Mouse (Mus musculus) cortical plate, adult 2 months (tissue): ENCODE results near the gene Fam166a. TPM values are rescaled to one million over a fixed set of nuclear protein-coding genes. Genes with fewer than 3 reads are reported as not detected.

Experiments
- H3K27ac ChIP-seq: fragments of 200-500 bp; 2 replicates; pipeline ENCODE4 v1.5.1; 2012; ENCODE audit warnings: low read length, control low read depth, inconsistent platforms; ENCODE audit not compliant: insufficient read depth
- H3K4me1 ChIP-seq: fragments of 200-500 bp; 2 replicates; pipeline ENCODE4 v1.6.1; 2011; ENCODE audit warnings: low read length; ENCODE audit not compliant: control insufficient read depth, insufficient read depth
- H3K4me3 ChIP-seq: fragments of 200-500 bp; 2 replicates; pipeline ENCODE4 v1.5.1; 2011; ENCODE audit warnings: mild to moderate bottlenecking, low read length, control low read depth; ENCODE audit not compliant: insufficient read depth
- CTCF ChIP-seq: fragments of 200-500 bp; IDR thresholded peaks from 2 replicates; pipeline ENCODE4 v1.5.1; 2011; ENCODE audit warnings: mild to moderate bottlenecking, control low read depth, low read length; ENCODE audit not compliant: insufficient read depth; ENCODE audit errors: extremely low read depth
- POLR2A ChIP-seq: fragments of 200-500 bp; IDR thresholded peaks from 2 replicates; pipeline ENCODE4 v1.6.1; 2011; ENCODE audit warnings: mild to moderate bottlenecking, low read length, control low read depth; ENCODE audit not compliant: insufficient read depth; ENCODE audit errors: extremely low read depth
- polyA plus RNA-seq: library from polyadenylated mRNA; depleted of rRNA; stranded (reverse); fragments of >200 nt; gene quantifications from 2 replicates; pipeline ENCODE4 v1.2.3, GENCODE M21; 2012

The Fam166a gene
- polyA plus RNA-seq, 1 experiment = 0.19 TPM

DNA sequence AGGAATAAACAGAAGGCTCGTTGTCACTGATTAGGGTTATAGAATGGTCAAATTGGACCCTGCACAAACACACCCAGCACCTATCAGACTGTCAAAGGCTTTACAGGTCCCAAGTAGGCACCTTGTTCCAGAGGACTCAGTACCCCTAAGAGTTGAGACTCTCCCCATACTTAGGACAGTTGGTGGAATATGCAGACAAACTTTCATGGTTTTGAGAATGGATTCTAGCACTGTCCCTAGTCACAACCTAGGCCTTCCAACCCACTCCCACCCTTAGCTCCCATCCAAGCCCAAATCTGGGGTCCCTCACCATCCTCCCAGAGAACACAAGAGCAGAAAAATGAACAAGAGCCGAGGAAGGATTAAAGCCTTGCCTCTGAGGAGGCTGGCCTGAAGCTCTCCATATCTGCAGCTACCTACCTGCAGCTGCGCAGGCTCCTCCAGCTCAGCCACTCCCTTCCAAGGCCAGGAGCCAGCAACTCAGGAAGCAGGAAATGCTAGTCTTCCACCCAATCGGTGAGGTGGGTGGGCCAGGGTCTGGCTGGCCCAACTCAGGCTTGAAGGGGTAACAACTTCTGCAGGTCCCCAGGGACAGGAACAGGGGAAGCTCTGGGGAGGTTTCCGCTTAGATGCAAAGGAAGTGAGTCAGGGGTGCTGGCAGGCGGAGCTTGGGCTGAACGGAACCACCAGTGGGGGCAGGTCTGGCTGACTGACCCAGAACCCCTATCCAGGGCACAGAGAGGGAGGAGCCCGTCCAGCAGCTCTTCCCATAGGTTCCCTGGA, 22.2 kb upstream of the Fam166a start, which contains the start of gene Tor4a:
Tor4a (minus strand) TSS at position 715 of the 783 bp plus-strand sequence.
- peak within 1 kb of the TSS; percentile 23 for H3K27ac ChIP-seq
- TF ChIP-seq CTCF (no peak), POLR2A (0 out of 2 replicates have a peak, but pooled peaks have one; percentile 9)
- peak within 1 kb of the TSS; percentile 14; the same call in 1 of the 2 replicates for H3K4me3 ChIP-seq
- H3K4me1 ChIP-seq = no peaks in the 10 kb centered on the region

DNA sequence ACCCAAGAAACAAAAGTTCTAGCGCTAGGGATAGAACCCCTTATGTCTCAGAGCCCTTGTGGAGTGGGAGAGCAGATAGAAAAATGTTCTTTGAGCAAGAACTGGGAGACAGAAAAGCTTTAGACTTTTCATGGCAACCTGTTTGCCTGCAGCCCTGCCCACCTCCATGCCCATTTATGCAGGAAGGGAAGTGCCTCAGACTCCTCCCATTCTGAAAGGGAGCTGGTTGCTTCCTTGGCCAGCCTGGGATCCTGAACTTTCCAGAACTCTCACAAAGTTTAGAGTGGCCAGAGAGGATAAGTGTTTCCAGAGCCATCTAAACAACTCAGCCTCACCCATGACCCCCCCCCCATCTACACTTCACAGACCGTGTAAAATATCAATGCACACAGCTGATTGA, 21.4 kb upstream of the Fam166a start:
- Histone ChIP-seq H3K27ac (no peak overlapping the region), H3K4me3 (no peak overlapping the region), H3K4me1 (no peaks in the 10 kb centered on the region)
- no peak for TF ChIP-seq POLR2A
- no peak for TF ChIP-seq CTCF

GRCm38 (mm10) chr2:25197946-25198345, 20.6 kb upstream of the Fam166a start:
- no peak overlapping the region for H3K27ac ChIP-seq
- H3K4me3 ChIP-seq = no peak overlapping the region
- TF ChIP-seq POLR2A (no peak), CTCF (no peak)
- no peaks in the 10 kb centered on the region for H3K4me1 ChIP-seq

- H3K4me3 ChIP-seq = no peak overlapping the region
- H3K27ac ChIP-seq = no peak overlapping the region
- no peaks in the 10 kb centered on the region for H3K4me1 ChIP-seq
- no peak for TF ChIP-seq CTCF
- TF ChIP-seq POLR2A = no peak
These were observed 17.9 kb upstream of the Fam166a start for GRCm38 (mm10) chr2:25200631-25201030.

DNA sequence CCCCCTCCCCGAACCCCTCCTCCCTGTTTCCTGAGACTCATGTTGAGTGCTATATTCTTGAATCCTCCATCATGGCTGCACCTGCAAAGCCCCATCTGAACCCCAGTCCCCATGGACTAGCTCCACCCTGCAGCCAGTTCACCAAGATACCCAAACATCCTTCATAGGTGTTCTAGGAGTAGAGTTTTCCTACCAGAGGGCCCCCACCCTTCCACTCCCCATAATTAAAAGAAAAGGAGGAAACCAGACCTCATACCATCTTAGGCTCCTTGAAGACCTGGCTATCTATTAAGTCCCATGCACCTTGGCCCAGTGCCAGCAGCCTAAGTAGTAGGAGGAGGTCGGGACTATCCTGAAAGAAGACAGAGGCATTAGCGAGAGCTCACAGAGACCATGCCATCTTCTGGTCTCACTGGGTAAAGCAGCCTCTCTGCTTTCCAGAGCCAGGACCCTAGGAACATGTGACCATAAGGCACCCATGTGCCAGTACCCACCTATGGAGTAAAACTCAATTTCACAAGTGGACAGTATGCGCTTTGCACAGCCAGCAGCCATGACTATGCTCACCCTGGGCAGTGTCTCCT, 14.8 kb upstream of the Fam166a start:
- no peaks in the 10 kb centered on the region for H3K4me1 ChIP-seq
- no peak for TF ChIP-seq CTCF
- no peak for TF ChIP-seq POLR2A
- H3K27ac ChIP-seq = no peak overlapping the region
- no peak overlapping the region for H3K4me3 ChIP-seq

DNA sequence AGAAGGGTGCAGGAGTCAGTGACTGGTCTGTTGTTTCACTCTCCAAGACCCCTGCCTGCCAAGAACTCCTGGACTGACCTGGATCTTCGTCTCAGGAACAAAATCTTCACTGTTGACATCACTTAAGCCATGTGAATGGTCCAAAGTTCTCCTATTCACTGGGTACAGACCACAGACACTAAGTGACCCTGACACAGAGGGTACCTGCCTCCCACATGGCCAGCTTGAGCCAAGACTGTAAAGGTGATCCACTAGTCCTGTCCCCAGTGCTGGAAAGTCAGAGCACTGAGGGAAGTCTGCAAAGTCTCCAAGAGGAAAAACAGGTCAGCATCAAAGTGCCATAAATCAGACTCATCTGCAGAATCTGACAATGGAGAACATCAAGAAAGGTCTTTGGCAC, 11.0 kb upstream of the Fam166a start:
- H3K27ac ChIP-seq = no peak overlapping the region
- no peak overlapping the region for H3K4me3 ChIP-seq
- peaks cover 8% of the 10 kb centered on the region; the same call in 1 of the 2 replicates for H3K4me1 ChIP-seq
- TF ChIP-seq CTCF (no peak), POLR2A (no peak)

- TF ChIP-seq CTCF (no peak), POLR2A (peak; percentile 17; the same call in 1 of the 2 replicates)
- Histone ChIP-seq H3K27ac (peak overlapping the region; percentile 75), H3K4me3 (peak overlapping the region; percentile 99), H3K4me1 (peaks cover 8% of the 10 kb centered on the region; the same call in 1 of the 2 replicates)
These were observed 7.9 kb upstream of the Fam166a start for GRCm38 (mm10) chr2:25210686-25211085.

GRCm38 (mm10) chr2:25211121-25211670, 7.3 kb upstream of the Fam166a start, which contains the start of gene Nelfb:
TSS of gene Nelfb (minus strand) at chr2:25211489.
- Histone ChIP-seq H3K4me1 (peaks cover 8% of the 10 kb centered on the region; the same call in 1 of the 2 replicates), H3K4me3 (peak within 1 kb of the TSS; percentile 99), H3K27ac (peak within 1 kb of the TSS; percentile 75)
- no peak for TF ChIP-seq CTCF
- TF ChIP-seq POLR2A = peak; percentile 60; the same call in 1 of the 2 replicates

DNA sequence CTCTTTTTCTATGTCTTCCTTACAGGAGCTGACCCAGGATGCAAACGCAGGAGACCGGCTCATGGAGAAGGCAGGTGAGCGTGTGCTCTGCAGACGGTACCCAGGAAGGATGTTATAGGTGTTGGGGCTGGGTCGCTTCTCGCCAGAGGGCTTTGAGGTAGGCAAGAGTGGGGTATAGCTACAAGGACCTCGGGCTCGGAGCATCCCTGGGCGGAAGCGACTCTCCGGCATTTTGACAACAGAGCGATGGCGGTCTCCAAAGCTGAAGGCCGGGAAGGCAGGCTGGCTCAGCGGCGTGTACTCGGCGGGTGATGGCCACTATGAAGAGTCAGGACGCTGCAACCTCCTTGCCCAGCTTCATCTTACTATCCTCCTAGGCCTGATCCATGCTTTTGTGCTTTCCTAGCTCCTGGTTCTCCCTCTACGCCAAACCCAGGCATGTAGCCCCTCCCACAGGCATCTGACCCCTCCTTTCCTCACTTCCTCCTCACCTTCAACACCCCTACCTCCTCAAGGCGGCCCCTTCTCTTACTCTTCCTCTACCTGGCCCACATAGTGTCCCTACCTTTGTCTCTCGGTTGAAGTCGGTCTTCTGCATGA, 5.2 kb upstream of the Fam166a start:
- no peak for TF ChIP-seq CTCF
- TF ChIP-seq POLR2A = no peak
- H3K4me1 ChIP-seq = peaks cover 8% of the 10 kb centered on the region; the same call in 1 of the 2 replicates
- no peak overlapping the region for H3K27ac ChIP-seq
- H3K4me3 ChIP-seq = no peak overlapping the region

DNA sequence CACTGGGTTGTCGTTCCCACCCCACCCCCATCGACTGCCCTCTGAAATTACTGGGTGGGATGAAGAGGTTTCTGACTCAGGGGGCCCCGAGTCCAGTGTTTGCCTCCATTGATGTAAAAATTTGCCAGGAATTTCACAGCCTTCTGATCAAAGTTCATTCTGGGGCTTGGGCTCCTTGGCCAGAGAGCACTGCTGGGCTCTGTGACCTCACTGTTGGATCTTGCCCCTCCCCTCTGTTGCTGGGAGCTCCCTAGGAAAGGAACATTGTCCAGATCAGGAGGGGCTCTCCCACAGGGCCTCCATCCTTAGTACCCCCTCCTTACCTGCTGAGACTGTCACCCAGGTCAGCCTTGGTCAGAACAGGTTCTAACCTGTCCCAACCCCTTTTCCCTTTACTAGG, 4.1 kb upstream of the Fam166a start, which contains the start of gene Stpg3:
Stpg3 (minus strand) TSS at position 194 of the 400 bp plus-strand sequence.
- Histone ChIP-seq H3K4me3 (no peak within 1 kb of the TSS), H3K4me1 (peaks cover 5% of the 10 kb centered on the region; the same call in 1 of the 2 replicates), H3K27ac (no peak within 1 kb of the TSS)
- no peak for TF ChIP-seq POLR2A
- TF ChIP-seq CTCF = no peak
